9 mouse cellular contexts compared by ENCODE assay signal in the genomic region with DNA sequence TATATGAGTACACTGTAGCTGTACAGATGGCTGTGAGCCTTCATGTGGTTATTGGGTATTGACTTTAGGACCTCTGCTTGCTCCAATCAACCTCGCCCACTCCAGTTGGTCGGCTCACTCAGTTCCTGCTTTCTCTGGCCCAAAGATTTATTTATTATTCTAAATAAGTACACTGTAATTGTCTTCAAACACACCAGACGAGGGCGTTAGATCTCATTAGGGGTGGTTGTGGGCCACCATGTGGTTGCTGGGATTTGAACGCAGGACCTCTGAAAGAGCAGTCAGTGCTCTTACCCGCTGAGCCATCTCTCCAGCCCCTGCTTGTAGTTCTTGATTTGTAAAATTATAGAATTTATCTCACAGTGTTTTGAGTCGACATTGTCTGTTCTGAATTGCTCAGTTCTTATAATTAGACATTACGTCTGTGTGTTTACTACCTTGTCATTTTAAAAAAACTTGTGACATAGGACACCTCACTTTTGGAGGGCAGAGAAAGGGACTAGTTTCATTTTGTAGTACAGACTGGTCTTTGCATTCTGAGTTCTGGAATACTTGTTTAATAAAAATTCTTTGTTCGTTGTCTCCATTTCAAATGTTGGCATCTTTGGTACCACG. TPM values are rescaled to one million over a fixed set of nuclear protein-coding genes. Genes with fewer than 3 reads are reported as not detected.
DNase-seq lines count a peak whose midpoint lies in the region; ATAC-seq and TF ChIP-seq lines count a peak whose summit lies in the region.
"Had no signal": no experiment of that assay in that cellular context is flagged by ENCODE, and none has a peak within 500 bp of the region (broad histone marks: within the 10 kb centered on the region; RNA-seq: fewer than 3 reads in every experiment).

No protein-coding gene starts in this region.

- WGBS in lung, postnatal 0 days: 62% methylated on average over 10 of the region's 10 CpGs
- 67% methylated on average over 10 of the region's 10 CpGs for WGBS in embryonic facial prominence, embryonic 15.5 days
- WGBS in limb, embryonic 10.5 days: 80% methylated on average over 10 of the region's 10 CpGs
- 75% methylated on average over 10 of the region's 10 CpGs for WGBS in thymus, adult 2 months

- DNase-seq in lung, postnatal 0 days (ENCODE audit: low spot score): peak; percentile 43
- no peak for DNase-seq in lung, postnatal 10 days
- DNase-seq in limb, embryonic 10.5 days (ENCODE audit: low spot score): no peak
- peak; percentile 31 for DNase-seq in splenic B cell, adult 2 months (ENCODE audit: low read depth, low spot score)
- DNase-seq in thymus, adult 2 months: no peak
- no peak for DNase-seq in kidney, postnatal 25 days
- no peak for DNase-seq in layer of hippocampus, adult 18-20 months (ENCODE audit: low spot score in 2 of 2)

- peak overlapping the region; percentile 74 for H3K4me2 ChIP-seq in lung, postnatal 0 days (replicated peaks; ENCODE audit: low read depth, low read length)
- peak overlapping the region; percentile 54 for H3K4me2 ChIP-seq in embryonic facial prominence, embryonic 15.5 days (replicated peaks)

- no peak for TF ChIP-seq POLR2A in thymus, adult 2 months (IDR thresholded peaks at IDR 0.05; ENCODE audit: control insufficient read depth, extremely low read depth, insufficient read depth, low read length, poor library complexity)

- H3K27ac ChIP-seq in lung, postnatal 0 days (ENCODE audit: low read length): peak overlapping the region; percentile 93
- H3K27ac ChIP-seq in embryonic facial prominence, embryonic 15.5 days (replicated peaks): peak overlapping the region; percentile 87
- H3K27ac ChIP-seq in limb, embryonic 10.5 days: peak overlapping the region; percentile 89
- H3K27ac ChIP-seq in thymus, adult 2 months (ENCODE audit: control insufficient read depth, insufficient read depth, low read length): no peak overlapping the region

- H3K9me3 ChIP-seq in lung, postnatal 0 days (ENCODE audit: low read length): no peaks in the 10 kb centered on the region
- no peaks in the 10 kb centered on the region for H3K9me3 ChIP-seq in embryonic facial prominence, embryonic 15.5 days (replicated peaks)
- no peaks in the 10 kb centered on the region for H3K9me3 ChIP-seq in limb, embryonic 10.5 days (replicated peaks)

- peak overlapping the region; percentile 89 for H3K4me3 ChIP-seq in lung, postnatal 0 days (ENCODE audit: low read depth, low read length)
- H3K4me3 ChIP-seq in embryonic facial prominence, embryonic 15.5 days (replicated peaks): peak overlapping the region; percentile 88
- H3K4me3 ChIP-seq in limb, embryonic 10.5 days: peak overlapping the region; percentile 79
- no peak overlapping the region for H3K4me3 ChIP-seq in thymus, adult 2 months (ENCODE audit: control insufficient read depth, insufficient read depth, low read length)

- no peak for ATAC-seq in lung, postnatal 0 days
- no peak for ATAC-seq in embryonic facial prominence, embryonic 15.5 days (ENCODE audit: insufficient number of reproducible peaks, low FRiP score, low TSS enrichment, low read depth)

- no peak for TF ChIP-seq EP300 in lung, postnatal 0 days (IDR thresholded peaks at IDR 0.05)

- 0 out of 2 replicates have a peak, but pooled peaks have one; percentile 2 for TF ChIP-seq CTCF in lung, postnatal 0 days (IDR thresholded peaks at IDR 0.05)
- no peak for TF ChIP-seq CTCF in thymus, adult 2 months (IDR thresholded peaks at IDR 0.05; ENCODE audit: borderline replicate concordance, control insufficient read depth, extremely low read depth, insufficient read depth, low read length, poor library complexity)

- no peaks in the 10 kb centered on the region for H3K36me3 ChIP-seq in lung, postnatal 0 days (ENCODE audit: insufficient read depth, low read length)
- H3K36me3 ChIP-seq in embryonic facial prominence, embryonic 15.5 days: peaks cover 16% of the 10 kb centered on the region; the same call in 1 of the 2 replicates
- H3K36me3 ChIP-seq in limb, embryonic 10.5 days: peaks cover 20% of the 10 kb centered on the region
- H3K36me3 ChIP-seq in splenic B cell, adult 2 months (ENCODE audit: control insufficient read depth, insufficient read depth, low read length, poor library complexity, severe bottlenecking): no peaks in the 10 kb centered on the region
- H3K36me3 ChIP-seq in thymus, adult 2 months (ENCODE audit: control insufficient read depth, insufficient read depth, low read length): peaks cover 5% of the 10 kb centered on the region; the same call in 1 of the 2 replicates

- peak overlapping the region; percentile 77 for H3K9ac ChIP-seq in lung, postnatal 0 days (replicated peaks; ENCODE audit: low read depth)
- H3K9ac ChIP-seq in embryonic facial prominence, embryonic 15.5 days: no peak overlapping the region

- no peaks in the 10 kb centered on the region for H3K27me3 ChIP-seq in lung, postnatal 0 days (replicated peaks; ENCODE audit: insufficient read depth, low read length)
- no peaks in the 10 kb centered on the region for H3K27me3 ChIP-seq in embryonic facial prominence, embryonic 15.5 days
- H3K27me3 ChIP-seq in limb, embryonic 10.5 days (ENCODE audit: low read depth, poor library complexity, severe bottlenecking): 0 out of 2 replicates have a peak, but pooled peaks cover 4% of the 10 kb centered on the region
- no peaks in the 10 kb centered on the region for H3K27me3 ChIP-seq in splenic B cell, adult 2 months (ENCODE audit: control insufficient read depth, insufficient read depth, low read length, poor library complexity, severe bottlenecking)
- H3K27me3 ChIP-seq in thymus, adult 2 months (ENCODE audit: control insufficient read depth, insufficient read depth, low read length): no peaks in the 10 kb centered on the region

- no peaks in the 10 kb centered on the region; the same call in 1 of the 2 replicates for H3K4me1 ChIP-seq in lung, postnatal 0 days (ENCODE audit: insufficient read depth, low read depth, low read length)
- no peaks in the 10 kb centered on the region for H3K4me1 ChIP-seq in embryonic facial prominence, embryonic 15.5 days
- peaks cover 10% of the 10 kb centered on the region for H3K4me1 ChIP-seq in limb, embryonic 10.5 days
- H3K4me1 ChIP-seq in thymus, adult 2 months (replicated peaks; ENCODE audit: control insufficient read depth, insufficient read depth, low read length): peaks cover 2% of the 10 kb centered on the region; the same call in 1 of the 2 replicates

RNA-seq across cellular contexts. Expression of a gene that starts 0.8 kb away (rescaled TPM):
- polyA plus RNA-seq in lung, postnatal 0 days (2015; fragmentation: Nextera tagmentation; extraction: Ambion mirVana): 22.7 and 27.0 TPM in 2 replicates
- polyA plus RNA-seq in embryonic facial prominence, embryonic 15.5 days (2015; fragmentation: Nextera tagmentation; extraction: Ambion mirVana): 49.9 and 50.2 TPM in 2 replicates
- polyA plus RNA-seq in limb, embryonic 10.5 days (2016; fragmentation: Nextera tagmentation; extraction: Ambion mirVana): 32.3 and 43.5 TPM in 2 replicates
- polyA plus RNA-seq in thymus, adult 2 months (2012; rRNA removed): 40.5 and 54.5 TPM in 2 replicates
- 10 to 100 TPM; 31.4 to 32.7 TPM for total RNA-seq in layer of hippocampus, adult 18-20 months (2021)

RNA-seq across cellular contexts. Expression of a gene that starts 30.8 kb away (rescaled TPM):
- polyA plus RNA-seq in lung, postnatal 0 days (2015; fragmentation: Nextera tagmentation; extraction: Ambion mirVana): 0.23 and 0.45 TPM in 2 replicates
- 0.24 TPM in 1 of 2 replicates, not detected in the other for polyA plus RNA-seq in embryonic facial prominence, embryonic 15.5 days (2015; fragmentation: Nextera tagmentation; extraction: Ambion mirVana)
- not detected in 2 replicates for polyA plus RNA-seq in limb, embryonic 10.5 days (2016; fragmentation: Nextera tagmentation; extraction: Ambion mirVana)
- polyA plus RNA-seq in thymus, adult 2 months (2012; rRNA removed): not detected in 2 replicates
- total RNA-seq in layer of hippocampus, adult 18-20 months (2021): not detected
- total RNA-seq: common myeloid progenitor, adult 5-6 weeks had no signal

Comparison
In these comparisons a context has a peak if more than half of its experiments do, and no peak if none do; other contexts are left out.
1. DNase-seq: peak in lung, postnatal 0 days (single experiment) and splenic B cell, adult 2 months (single experiment); none in lung, postnatal 10 days (single experiment), limb, embryonic 10.5 days (single experiment), thymus, adult 2 months (single experiment), kidney, postnatal 25 days (0 of 2) and layer of hippocampus, adult 18-20 months (0 of 2).